Mouse (Mus musculus) natural killer cell, adult 2 months (primary cell): ENCODE measurements at regions not wholly inside any gene's neighbourhood (a gene's known extent, or its start where the extent isn't known, plus 50 kb on each side); places are given as distances from the start of the nearest gene placed in this dataset.

ENCODE experiments used
- DNase-seq, 2 experiments: peaks; one replicate each; pipeline ENCODE4 v3.0.0; 2022; ENCODE audit warnings: low spot score in 2 of 2

DNA sequence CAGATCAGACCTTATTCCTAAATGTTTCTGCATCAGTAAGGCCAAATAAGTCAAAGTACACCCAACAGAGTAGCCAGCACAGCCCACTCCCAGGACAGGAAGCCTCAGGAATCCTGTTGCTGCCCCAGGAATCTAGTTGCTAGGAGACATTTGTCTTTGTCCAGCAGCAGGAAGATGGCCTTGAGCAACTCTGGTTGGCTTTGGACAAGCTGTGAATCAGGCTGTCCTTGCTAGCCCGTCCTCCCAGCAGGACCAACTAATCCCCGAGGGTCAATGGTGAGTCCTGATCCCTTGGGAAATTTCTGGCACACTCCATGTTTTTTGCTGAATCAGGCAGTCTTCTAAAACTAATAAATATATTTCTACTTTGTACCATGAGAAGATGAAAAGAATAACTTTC lies 317.1 kb downstream of the Mtx2 start:
- DNase-seq: no peak

DNA sequence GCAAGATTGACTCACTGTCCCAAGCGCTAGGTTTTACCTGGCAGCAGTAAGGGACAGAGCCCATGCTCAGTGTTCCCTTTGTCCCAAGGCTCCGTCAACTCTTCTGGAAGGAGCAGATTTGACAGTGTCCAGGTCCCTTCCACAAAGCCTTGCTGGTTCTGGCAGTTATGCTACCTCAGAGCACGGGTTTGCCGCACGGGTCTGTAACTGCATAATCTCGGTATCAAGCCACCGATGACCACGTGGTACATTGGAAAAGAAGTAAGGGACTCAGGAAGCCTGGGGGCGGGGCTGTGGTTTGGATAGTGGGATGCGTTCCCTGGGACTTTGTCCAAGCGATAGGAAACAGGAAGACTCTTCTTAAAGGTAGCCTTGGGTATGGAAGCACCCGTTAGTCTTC lies 319.3 kb downstream of the Mtx2 start:
- no peak for DNase-seq

- DNase-seq: no peak
Measured at GRCm38 (mm10) chr2:75146256-75146655, 320.7 kb downstream of the Mtx2 start.

GRCm38 (mm10) chr2:75147399-75147798 lies 321.8 kb downstream of the Mtx2 start:
- no peak for DNase-seq

DNA sequence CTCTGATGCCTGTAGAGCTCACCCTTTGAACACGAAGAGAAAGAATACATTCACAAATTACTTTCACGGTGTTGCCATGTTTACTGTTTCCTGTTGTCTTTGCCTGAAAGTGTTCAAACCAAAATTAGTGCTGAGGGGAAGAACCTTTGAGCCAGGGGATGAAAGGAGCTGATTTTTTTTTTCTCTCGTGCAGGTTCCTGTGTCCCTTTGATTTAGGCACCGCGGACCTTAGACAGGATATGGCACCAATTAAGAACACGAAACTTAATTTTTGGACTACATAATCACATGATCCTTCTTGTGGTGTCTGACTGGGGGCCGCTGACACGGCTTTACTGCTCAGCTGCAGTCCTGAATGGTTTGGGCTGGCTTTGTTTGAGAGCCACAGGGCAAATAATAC lies 322.4 kb downstream of the Mtx2 start:
- no peak for DNase-seq

DNA sequence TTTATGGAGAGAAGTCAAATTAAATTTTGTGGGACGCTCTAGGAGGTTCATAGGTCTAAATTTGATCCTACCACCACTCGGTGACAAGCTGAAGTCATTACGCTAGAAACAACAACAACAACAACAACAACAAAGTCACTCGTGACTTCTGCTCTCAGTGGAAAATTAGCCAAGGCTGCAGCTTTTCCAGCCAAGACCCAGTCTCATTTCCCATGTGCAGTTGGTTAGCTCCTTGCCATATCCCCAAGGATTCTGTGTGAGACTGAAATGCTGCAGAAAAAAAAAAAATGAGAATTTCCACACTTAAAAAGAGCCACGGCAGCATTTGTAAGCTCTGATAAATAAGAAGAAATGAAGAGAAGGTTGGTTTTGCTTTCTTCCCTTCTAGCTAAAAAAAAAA lies 323.4 kb downstream of the Mtx2 start:
- DNase-seq: no peak

DNA sequence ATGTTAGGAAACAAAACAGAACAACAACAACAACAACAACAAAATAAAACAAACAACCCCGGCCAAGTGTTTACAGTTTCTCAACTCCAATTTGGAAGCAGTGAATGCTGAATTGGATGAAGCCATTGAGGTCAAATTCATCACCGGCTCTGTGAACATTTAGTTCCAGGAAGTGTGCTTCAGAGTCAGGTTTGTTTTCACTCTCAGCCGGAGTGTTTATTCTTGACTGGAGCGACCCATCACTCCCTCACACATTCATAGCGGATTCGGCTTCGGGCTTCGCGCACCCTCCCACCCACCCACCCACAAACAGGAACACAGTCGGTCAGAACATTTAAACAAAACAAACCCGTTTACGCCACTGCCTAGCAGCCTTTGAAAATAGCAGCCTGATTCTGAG lies 324.0 kb downstream of the Mtx2 start:
- DNase-seq: no peak

DNA sequence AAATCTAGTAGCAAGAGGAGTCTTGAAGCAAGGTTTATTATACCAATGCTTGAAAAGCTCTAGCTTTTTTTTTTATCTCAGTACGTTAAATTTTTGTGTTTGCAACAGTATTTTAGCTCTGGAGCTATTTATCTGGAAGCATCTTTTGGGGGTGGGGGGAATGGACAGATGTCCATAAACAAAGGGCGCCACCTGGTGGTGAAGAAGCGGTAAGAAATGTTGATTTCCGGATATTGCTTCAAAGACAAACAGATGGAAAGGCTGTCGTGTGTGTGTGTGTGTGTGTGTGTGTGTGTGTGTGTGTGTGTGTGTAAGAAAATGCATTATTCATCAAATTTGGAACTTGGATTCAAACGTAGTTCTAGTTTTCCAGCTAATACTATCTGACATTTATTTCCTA lies 325.4 kb downstream of the Mtx2 start:
- peak in 1 of 2 experiments; percentile 26 for DNase-seq

DNA sequence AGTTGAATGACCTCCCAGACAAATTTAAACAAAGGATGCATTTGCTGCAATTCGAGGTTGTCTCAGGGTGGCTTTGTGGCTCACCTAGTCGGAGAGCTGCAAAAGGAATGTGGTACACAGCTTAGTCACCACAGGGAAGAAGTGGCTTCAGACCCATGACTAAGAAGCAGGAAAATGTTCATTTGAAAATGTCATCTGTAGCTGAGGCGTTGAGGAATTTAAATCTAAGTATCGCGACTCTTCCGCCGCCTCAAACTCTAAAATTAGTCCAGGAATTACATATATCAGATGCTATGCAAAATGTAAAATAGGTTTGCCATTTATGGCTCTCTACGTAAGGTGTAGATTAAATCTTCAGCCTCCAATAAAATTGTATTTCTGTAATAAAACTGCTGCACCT lies 325.9 kb downstream of the Mtx2 start:
- DNase-seq: no peak

DNA sequence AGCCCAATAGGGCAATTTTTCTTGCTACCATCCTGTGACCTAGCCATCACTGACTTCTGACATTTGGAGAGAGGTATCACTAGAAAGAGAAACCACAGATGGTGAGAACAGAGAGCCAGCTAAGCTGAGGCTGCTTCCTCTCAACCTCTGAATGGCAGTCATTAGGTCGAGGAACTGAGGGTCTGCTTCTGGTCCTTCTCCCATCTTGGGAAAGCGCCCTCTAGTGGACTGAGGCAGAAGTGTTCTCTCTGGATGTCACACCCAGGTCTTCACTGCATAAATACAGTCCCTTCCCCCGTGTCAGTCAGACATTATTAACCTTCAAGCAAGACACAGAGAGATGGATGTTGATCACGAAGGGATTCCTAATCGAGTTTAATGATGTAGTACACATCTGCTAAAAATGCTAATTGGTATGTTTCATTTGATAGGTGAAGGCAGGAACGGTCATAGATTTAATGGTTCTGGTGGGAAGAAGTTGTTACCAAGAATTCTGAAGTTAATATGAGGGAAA lies 326.9 kb downstream of the Mtx2 start:
- DNase-seq: peak; percentile 3 to 41

DNA sequence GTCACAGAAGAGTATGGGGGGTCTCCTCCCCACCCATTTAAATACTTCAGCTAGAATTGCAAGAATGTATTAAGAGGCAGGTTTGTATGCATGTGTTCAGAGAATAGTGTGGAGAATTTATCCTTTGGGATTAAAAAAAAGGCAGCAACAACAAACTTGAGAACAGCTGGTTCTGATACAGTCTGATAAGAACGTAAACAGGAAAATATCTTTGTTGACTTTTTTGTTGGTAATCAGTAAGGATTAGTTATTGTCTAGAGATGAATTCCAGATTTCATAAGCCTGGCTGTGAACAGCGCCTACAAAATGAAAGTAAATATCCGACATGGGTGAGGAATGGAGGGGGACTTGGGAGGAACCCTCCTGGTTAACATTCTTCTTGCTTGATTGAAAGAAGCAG lies 328.8 kb downstream of the Mtx2 start:
- DNase-seq: no peak

- DNase-seq: no peak
Measured at GRCm38 (mm10) chr2:75158581-75158980, 333.0 kb downstream of the Mtx2 start.

- DNase-seq: no peak
Measured at GRCm38 (mm10) chr2:75161075-75161474, 335.5 kb downstream of the Mtx2 start.

DNA sequence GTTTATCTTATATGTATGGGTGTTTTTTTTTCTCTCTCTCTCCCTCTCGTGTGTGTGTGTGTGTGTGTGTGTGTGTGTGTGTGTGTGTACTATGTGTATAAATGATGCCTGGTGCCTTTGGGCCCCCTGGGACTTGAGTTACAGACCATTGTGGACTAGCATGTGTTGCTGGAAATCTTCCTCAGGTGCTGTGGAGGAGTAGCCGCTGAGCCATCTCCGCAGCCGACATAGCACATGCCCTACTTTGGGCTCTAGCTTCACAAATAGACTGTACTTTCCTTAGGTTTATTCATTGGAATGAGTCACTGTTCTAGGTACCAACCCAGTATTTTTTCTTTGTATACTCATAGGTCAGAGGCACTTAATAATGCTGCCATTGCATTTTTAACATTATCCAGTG lies 339.4 kb downstream of the Mtx2 start:
- no peak for DNase-seq

DNA sequence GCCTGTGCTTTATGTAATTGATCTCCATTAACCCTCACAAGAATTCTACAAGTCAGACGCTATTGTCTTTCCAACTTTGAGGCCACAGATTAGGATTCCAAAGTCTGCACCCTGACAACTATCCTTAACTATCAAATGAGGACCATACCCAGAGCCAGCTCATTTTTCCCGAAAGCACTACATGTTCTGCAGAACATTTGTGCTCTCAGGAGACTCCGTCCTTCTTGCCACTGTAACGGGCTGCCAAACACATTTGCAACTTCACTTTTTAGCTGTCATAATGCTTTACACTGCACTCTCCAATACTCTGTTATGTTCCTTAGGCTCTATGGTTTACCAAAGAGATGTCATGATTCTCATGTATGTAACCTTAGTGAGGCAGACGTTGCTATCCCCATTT lies 350.7 kb downstream of the Mtx2 start:
- DNase-seq: no peak

DNA sequence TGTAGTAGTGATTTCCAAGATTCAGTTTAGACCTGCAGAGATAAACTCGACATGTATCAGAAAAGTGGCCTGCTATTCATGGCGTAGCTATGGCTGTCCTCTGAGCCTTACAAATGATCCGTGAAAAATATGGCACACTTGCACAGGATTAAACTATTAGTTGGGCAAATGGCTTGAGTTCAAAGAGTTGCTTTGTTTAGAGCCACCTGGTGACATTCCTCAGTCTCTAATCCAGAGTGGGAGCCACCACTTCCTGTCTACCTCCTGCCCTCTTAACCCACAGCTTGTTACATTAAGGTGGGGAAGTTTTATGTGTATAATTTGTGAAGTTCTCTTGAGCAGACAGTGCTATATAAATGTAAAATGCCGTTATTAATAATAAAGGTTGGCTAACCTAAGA lies 357.7 kb downstream of the Mtx2 start:
- DNase-seq: no peak

- DNase-seq: no peak
Measured at GRCm38 (mm10) chr2:75202587-75203220, 377.1 kb downstream of the Mtx2 start.

- no peak for DNase-seq
Measured at GRCm38 (mm10) chr2:75208821-75209758, 383.5 kb downstream of the Mtx2 start.

DNA sequence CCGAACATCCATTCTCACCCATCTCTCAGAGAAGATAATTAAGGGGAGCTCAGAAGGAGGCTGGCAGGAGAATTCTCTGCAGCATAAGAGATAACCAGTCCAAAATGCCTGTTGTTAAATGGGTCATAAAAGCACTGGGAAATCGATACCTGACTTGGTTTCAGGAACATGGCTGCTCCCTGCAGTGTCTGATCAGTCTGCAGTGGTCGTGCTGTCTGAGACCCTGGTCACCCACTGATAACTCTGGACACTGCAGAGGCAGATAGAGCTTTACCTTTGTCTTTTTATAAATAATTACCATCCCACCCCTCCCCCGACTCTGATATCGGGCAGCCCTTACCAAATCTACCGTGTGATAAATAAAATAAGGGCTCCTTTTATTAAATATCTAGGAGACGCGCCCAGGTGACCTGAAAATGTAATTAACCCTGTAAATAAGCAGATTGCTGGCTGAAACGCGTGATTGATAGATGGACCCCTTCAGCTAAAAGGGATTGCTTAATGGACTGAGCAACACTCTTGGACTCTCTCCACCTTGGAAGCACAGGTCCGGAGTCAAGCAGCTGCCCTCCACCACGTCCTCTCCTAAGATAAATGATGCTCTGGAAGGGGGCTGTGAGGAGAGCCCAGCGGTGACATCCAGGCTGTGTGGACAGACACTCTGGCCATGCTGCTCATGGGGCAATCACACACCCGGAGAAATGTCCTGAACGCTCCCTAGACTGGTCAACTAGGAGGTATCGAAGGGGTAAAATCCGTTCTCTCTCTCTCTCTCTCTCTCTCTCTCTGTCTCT lies 384.4 kb downstream of the Mtx2 start:
- no peak for DNase-seq

DNA sequence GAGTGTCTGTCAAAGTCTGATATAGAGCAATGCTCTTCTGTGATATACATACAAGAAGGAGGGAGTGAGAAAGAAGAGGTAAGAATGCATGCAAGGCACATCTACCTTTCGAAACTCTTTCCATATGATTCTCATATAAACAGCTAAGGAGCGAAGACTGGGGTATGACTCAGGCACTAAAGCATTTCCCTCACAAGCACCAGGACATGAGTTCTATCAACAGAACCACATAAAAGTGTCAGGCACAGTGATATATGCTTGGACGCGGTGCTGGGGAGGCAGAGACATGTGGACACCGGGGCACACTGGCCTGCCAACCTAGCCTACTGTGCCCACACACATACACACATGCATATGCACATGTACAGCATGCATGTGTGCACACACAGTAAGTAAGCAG lies 391.3 kb downstream of the Mtx2 start:
- DNase-seq: no peak

DNA sequence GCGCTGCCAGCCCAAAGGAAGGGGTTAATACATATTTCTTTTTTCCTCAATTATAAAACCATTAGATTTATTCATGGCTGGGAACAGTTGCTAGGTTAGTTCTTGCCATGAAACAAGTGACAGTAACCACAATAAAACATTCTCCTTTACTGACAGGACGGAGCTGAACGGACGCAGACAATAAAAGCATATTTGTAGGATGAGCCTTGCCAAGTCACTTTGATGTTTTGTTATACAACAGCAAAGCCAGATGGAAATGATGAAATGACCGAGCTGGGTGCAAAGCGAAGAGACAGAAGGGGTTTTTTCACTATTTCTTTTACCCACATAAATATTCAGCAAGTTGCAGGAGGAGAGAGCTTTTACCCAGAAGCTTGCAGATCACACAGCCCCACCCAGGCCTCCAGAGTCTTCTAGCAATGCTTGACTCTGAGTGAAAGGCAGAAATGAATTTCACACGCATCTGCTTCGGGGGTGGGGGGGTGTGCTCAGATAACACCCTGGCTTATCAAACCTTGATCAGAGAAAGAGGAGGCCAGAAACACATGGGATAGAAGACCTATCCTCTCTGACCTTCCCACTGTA lies 395.3 kb downstream of the Mtx2 start:
- no peak for DNase-seq

- DNase-seq: no peak
Measured at GRCm38 (mm10) chr2:75224443-75224842, 398.8 kb downstream of the Mtx2 start.
